Mouse (Mus musculus) liver, adult 2 months (tissue): ENCODE measurements at regions not wholly inside any gene's neighbourhood (a gene's known extent, or its start where the extent isn't known, plus 50 kb on each side); places are given as distances from the start of the nearest gene placed in this dataset.
"Not testable (repeated sequence)": the region's sequence is repeated elsewhere in the genome, so short reads cannot be mapped to it uniquely, and the experiment has no call there.

Source experiments
- DNase-seq: peaks from one replicate; pipeline ENCODE4 v3.0.0-alpha.2; 2011; ENCODE audit warnings: low read depth, low spot score; ENCODE audit errors: extremely low read depth
- H3K27ac ChIP-seq: fragments of 200-500 bp; replicated peaks from 2 replicates; pipeline ENCODE4 v1.5.1; 2012; ENCODE audit warnings: low read depth, mild to moderate bottlenecking, control low read depth, inconsistent platforms, low read length; ENCODE audit not compliant: insufficient read depth
- H3K27me3 ChIP-seq: fragments of 200-500 bp; 2 replicates; pipeline ENCODE4 v1.6.1; 2012; ENCODE audit warnings: mild to moderate bottlenecking, moderate library complexity, low read length, inconsistent platforms; ENCODE audit not compliant: control insufficient read depth, insufficient read depth
- H3K36me3 ChIP-seq: fragments of 200-500 bp; 2 replicates; pipeline ENCODE4 v1.6.1; 2012; ENCODE audit warnings: low read length, inconsistent platforms; ENCODE audit not compliant: control insufficient read depth, insufficient read depth
- H3K4me1 ChIP-seq: fragments of 200-500 bp; 2 replicates; pipeline ENCODE4 v1.6.1; 2011; ENCODE audit warnings: low read length; ENCODE audit not compliant: control insufficient read depth, insufficient read depth
- H3K4me3 ChIP-seq: fragments of 200-500 bp; 2 replicates; pipeline ENCODE4 v1.5.1; 2011; ENCODE audit warnings: low read depth, mild to moderate bottlenecking, control low read depth, low read length, moderate library complexity; ENCODE audit not compliant: insufficient read depth
- H3K79me2 ChIP-seq: fragments of 200-500 bp; 2 replicates; pipeline ENCODE4 v1.6.1; 2012; ENCODE audit warnings: inconsistent platforms, mild to moderate bottlenecking, low read length, moderate library complexity; ENCODE audit not compliant: control insufficient read depth, insufficient read depth
- H3K9ac ChIP-seq: fragments of 200-500 bp; 2 replicates; pipeline ENCODE4 v1.6.1; 2012; ENCODE audit warnings: low read depth, mild to moderate bottlenecking, control low read depth, inconsistent platforms, low read length
- CTCF ChIP-seq: fragments of 200-500 bp; IDR thresholded peaks from 2 replicates; pipeline ENCODE4 v1.5.1; 2011; ENCODE audit warnings: low read depth, low read length, control low read depth
- POLR2A ChIP-seq: fragments of 200-500 bp; IDR thresholded peaks from 2 replicates; pipeline ENCODE4 v1.6.1; 2011; ENCODE audit warnings: low read length, control low read depth; ENCODE audit not compliant: insufficient read depth; ENCODE audit errors: extremely low read depth
- WGBS: fragments of 180-500 bp; shearing (Covaris S2); methylation state at CpG from one replicate; pipeline ENCODE4 v1.1.7; 2018; 5-methylcytosine and 5-hydroxymethylcytosine counted together

DNA sequence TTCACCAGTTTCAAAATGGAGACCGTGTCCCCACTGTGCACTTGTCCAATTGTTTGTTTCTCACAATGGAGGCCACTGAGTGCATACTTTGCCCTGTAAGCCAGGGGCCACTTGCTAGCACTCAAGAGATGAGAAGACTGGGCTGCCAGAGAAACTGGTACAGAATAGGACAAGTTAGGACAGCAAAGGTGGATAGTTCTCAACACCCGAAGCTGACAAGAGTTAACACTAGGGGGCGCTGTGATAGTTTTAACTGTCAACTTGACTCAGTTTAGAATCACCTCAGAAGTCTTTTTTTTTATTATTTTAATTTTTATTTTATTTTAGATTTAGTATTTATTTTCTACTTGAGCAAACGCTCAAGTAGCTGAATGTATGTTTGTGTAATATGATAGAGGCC lies 188.2 kb upstream of the Asap2 start:
- H3K4me3 ChIP-seq, H3K9ac ChIP-seq, H3K27me3 ChIP-seq, H3K36me3 ChIP-seq, H3K79me2 ChIP-seq, H3K27ac ChIP-seq, DNase-seq, H3K4me1 ChIP-seq: not testable (repeated sequence)
- 71% methylated on average over 4 of the region's 4 CpGs for WGBS

GRCm38 (mm10) chr12:20805466-20805865 lies 184.8 kb upstream of the Asap2 start:
- not testable (repeated sequence) for H3K79me2 ChIP-seq, H3K36me3 ChIP-seq, DNase-seq, H3K27ac ChIP-seq, H3K4me1 ChIP-seq, H3K27me3 ChIP-seq, H3K4me3 ChIP-seq, H3K9ac ChIP-seq
- WGBS = 90% methylated on average over 5 of the region's 5 CpGs

DNA sequence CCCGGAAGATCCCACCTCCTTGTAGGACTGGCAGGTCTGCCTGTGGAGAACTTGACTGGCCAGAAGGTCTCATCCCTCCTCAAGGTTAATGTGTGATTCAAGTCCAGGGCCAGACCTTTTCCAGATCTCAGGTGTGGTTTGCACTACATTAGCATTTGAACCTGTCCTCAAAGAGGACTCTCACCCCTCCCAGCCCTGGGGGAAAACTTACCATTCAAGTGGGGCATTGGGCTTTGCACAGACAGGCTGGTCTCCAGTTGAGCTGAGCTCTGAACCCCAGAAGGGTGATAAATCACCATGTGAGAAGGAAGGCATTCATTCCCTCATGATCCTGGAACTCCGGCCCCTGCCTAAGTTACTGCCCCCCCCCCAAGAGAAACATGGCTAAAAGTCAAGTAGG lies 183.6 kb upstream of the Asap2 start:
- no peaks in the 10 kb centered on the region for H3K36me3 ChIP-seq
- H3K27me3 ChIP-seq = no peaks in the 10 kb centered on the region
- TF ChIP-seq CTCF (no peak), POLR2A (no peak)
- no peak overlapping the region for H3K9ac ChIP-seq
- H3K79me2 ChIP-seq = no peaks in the 10 kb centered on the region
- WGBS = 89% methylated on average over 2 of the region's 2 CpGs
- H3K4me3 ChIP-seq = no peak overlapping the region
- no peaks in the 10 kb centered on the region for H3K4me1 ChIP-seq
- H3K27ac ChIP-seq = no peak overlapping the region
- no peak for DNase-seq

GRCm38 (mm10) chr12:20813836-20814235 lies 176.4 kb upstream of the Asap2 start:
- H3K79me2 ChIP-seq, H3K4me1 ChIP-seq, DNase-seq, H3K27me3 ChIP-seq, H3K27ac ChIP-seq, H3K36me3 ChIP-seq, H3K4me3 ChIP-seq, H3K9ac ChIP-seq: not testable (repeated sequence)
- WGBS = 76% methylated on average over 6 of the region's 6 CpGs

- DNase-seq, H3K4me1 ChIP-seq, H3K27ac ChIP-seq, H3K79me2 ChIP-seq, H3K27me3 ChIP-seq, H3K36me3 ChIP-seq: not testable (repeated sequence)
- Histone ChIP-seq H3K9ac (peak overlapping the region; percentile 69), H3K4me3 (peak overlapping the region; percentile 63)
- WGBS = 20% methylated on average over 40 of the region's 40 CpGs
Measured at GRCm38 (mm10) chr12:20815121-20815520, 175.1 kb upstream of the Asap2 start.

GRCm38 (mm10) chr12:20815599-20815998 lies 174.7 kb upstream of the Asap2 start:
- H3K36me3 ChIP-seq = no peaks in the 10 kb centered on the region
- H3K27me3 ChIP-seq = no peaks in the 10 kb centered on the region
- TF ChIP-seq POLR2A = no peak
- no peak for TF ChIP-seq CTCF
- H3K4me3 ChIP-seq = peak overlapping the region; percentile 63
- 16% methylated on average over 32 of the region's 38 CpGs for WGBS
- H3K79me2 ChIP-seq = no peaks in the 10 kb centered on the region
- no peaks in the 10 kb centered on the region for H3K4me1 ChIP-seq
- H3K27ac ChIP-seq = peak overlapping the region; percentile 28; the same call in 1 of the 2 replicates
- peak overlapping the region; percentile 69 for H3K9ac ChIP-seq
- peak; percentile 35 for DNase-seq

DNA sequence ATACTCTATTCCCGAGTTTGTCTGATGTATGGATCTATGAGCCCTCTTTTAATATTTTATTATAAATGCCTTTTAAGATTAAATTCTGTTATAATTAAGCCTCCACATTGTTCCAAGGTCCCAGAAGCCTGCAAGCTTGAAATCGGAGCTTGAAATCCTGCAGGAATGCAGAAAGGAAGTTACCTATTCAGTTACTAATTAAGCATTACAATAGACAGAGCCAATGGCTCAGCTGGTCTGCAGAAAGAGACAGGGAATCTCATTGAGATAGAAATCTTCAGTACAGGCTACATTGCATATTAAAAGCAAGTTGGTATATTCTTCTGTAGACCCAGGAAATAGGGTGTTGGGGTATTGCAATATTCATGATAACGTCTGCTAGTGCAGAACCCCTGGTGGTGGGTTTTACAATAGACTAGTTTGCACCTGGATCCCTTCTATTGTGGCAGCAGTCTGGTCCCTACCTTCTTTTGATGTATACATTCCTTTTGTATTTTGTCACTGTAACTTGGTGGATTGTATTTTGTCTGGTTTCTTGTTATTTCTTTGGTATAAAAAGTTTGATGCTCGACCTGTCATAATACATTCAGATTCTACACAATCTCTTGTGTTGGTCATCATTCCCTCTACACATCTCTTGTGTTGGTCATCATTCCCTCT lies 146.5 kb upstream of the Asap2 start:
- not testable (repeated sequence) for H3K4me1 ChIP-seq, H3K4me3 ChIP-seq, H3K27ac ChIP-seq, DNase-seq, H3K36me3 ChIP-seq, H3K79me2 ChIP-seq, H3K27me3 ChIP-seq, H3K9ac ChIP-seq
- 61% methylated on average over 4 of the region's 4 CpGs for WGBS
